Mouse (Mus musculus) erythroblast, adult 5-6 weeks (primary cell): Measurements from ENCODE around the gene Prcp. TPM values are rescaled to one million over a fixed set of nuclear protein-coding genes. Genes with fewer than 3 reads are reported as not detected.
A peak's percentile ranks its signal among the peaks of the same experiment; 100 is the strongest.
"Not testable (repeated sequence)": the region's sequence is repeated elsewhere in the genome, so short reads cannot be mapped to it uniquely, and the experiment has no call there.

ENCODE experiments used
- ATAC-seq: replicated peaks from 2 replicates; pipeline ENCODE4 v1.8.0; 2016; ENCODE audit warnings: moderate number of reproducible peaks, mild to moderate bottlenecking, moderate TSS enrichment, inconsistent platforms; ENCODE audit not compliant: poor library complexity, low FRiP score, severe bottlenecking
- total RNA-seq, 2 experiments: library from RNA; stranded (forward) in 1 of 2; stranded (reverse) in 1 of 2; fragments of 150-400 nt in 1 of 2; fragments of 200-764, 138-1000 nt in 1 of 2; gene quantifications; 2 replicates each; pipeline versions ENCODE4 v1.2.3 to v1.2.4; 2015 to 2017; ENCODE audit warnings: low replicate concordance in 2 of 2

Gene Prcp
- total RNA-seq, 2 experiments from 2014 or later: 22.8 to 37.5 TPM

- ATAC-seq: peak; percentile 61
Observed at GRCm38 (mm10) chr7:92887230-92887629, 13.0 kb downstream of the Prcp start.

- ATAC-seq: no peak
Observed at GRCm38 (mm10) chr7:92890211-92890610, 15.9 kb downstream of the Prcp start.

GRCm38 (mm10) chr7:92890618-92891230, 16.5 kb downstream of the Prcp start:
- ATAC-seq: no peak

DNA sequence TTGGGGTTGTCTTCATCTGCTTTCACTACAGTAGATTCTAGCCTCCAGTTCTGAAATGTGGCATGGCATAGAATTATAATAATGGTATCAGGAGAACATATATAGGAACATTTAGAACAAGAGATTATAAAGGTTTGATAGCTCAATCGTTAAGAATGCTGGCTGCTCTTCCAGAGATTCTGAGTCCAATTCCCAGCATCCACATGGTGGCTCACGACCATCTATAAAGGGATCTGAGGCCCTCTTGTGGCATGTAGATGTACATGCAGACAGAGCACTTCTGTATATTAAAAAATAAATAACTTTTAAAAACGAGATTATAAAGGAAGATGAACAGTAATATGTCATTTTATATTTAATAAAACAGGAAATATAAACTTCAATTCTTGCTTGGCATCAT, 19.2 kb downstream of the Prcp start:
- ATAC-seq: peak; percentile 72

DNA sequence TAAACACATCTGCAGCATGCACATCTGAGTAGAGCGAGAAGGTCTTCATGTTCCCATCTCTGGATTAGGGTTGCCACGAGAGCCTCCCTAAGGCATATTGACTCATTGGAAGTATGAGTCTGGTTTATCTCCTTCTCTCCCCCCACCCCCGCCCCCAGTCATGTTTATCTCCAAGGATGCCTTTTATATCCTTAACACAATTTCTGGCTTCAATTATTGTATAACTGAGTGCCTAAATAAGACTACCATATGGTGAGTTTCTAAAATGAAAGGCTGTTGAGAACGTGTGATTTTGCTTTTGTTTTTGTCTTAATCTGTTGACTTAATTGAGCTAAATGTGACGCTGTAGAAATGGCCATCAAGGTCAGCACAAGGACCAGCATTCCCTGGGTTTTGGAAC, 21.8 kb downstream of the Prcp start:
- no peak for ATAC-seq

DNA sequence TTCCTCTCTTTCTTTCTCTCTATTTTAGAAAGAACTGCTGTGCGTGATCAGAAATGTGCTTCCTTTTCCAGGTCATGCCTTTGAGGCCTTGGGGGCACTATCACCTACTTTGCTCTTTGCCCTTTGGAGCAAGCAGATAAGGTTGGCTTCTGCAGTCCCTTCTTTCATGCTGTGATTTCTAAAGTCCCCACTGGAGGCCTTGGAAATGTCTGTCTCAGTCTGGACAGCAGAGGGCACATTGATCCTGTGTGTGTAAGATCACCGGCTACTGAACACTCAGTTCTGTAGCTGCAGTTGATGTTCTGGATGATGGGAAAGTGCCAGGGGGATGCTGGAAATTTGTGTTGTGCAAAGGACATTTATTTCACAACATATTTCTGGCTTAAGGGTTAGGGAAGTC, 22.8 kb downstream of the Prcp start:
- no peak for ATAC-seq

DNA sequence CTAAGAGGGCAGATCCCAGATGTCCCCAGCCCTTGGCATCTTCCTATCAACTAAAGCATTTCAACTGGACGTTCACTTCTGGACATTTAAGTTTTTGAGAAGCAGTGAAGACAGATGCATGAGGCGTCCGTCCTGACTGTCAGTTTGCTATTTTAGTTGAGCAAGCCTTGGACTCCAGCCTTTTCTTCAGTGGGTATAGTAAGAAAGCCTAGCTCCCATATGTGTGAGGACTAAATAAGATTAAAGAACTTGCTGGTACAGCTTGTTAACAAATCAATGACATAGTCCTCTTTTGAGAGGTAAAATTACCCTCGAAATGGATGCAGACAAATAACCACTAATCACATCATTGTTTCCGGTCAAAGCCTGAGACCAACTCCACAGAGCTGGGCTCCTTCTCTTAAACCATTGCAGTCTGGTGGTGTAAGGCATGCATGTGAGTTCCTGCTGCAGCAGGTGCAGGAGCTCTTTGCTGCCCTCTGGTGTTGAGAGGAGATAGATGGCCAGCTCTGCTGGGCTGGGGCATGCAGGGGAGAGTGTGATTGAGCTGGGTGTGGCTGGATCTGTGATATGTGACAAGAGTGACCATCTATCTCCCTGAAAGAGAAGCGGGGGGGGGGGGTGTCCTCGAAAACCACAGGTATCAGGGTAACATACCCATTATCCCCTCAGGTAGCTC, 29.2 kb downstream of the Prcp start:
- peak; percentile 100 for ATAC-seq

DNA sequence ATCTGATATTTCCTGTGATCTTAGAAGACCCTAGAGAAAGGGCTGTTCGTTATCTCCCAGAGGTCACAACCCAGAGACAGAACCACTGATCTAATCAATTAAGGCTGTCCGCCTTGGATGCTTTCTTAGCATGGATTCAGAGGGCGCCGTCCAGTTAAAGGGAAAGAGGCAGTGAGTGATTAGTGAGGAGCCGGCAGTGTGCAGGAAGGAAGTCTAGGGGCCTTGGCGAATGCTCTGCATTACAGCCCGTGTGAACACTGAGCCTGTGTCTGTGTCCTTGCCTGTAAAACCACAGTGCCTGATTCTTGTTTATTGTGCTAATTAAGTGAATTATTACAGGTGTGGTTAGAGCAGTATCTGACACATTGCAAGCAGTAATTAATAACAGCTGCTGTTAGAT, 30.0 kb downstream of the Prcp start:
- not testable (repeated sequence) for ATAC-seq

GRCm38 (mm10) chr7:92920172-92920856, 46.0 kb downstream of the Prcp start:
- ATAC-seq: no peak

GRCm38 (mm10) chr7:92920857-92921172, 46.5 kb downstream of the Prcp start:
- no peak for ATAC-seq

DNA sequence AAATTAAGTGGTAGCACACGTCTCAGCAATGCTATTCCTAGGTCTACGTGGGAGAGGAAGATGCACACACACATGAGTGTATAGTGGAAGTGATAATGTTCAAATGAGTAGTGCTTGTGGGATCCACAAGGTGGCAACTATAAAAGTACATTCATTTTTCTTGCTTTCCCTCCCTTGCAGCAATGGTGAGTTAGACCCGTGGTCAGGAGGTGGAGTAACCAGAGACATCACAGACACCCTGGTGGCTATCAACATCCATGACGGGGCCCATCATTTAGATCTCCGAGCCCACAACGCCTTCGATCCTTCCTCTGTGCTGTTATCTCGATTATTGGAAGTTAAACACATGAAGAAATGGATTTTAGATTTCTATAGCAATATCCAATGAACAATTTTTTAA, 58.5 kb downstream of the Prcp start:
- no peak for ATAC-seq

DNA sequence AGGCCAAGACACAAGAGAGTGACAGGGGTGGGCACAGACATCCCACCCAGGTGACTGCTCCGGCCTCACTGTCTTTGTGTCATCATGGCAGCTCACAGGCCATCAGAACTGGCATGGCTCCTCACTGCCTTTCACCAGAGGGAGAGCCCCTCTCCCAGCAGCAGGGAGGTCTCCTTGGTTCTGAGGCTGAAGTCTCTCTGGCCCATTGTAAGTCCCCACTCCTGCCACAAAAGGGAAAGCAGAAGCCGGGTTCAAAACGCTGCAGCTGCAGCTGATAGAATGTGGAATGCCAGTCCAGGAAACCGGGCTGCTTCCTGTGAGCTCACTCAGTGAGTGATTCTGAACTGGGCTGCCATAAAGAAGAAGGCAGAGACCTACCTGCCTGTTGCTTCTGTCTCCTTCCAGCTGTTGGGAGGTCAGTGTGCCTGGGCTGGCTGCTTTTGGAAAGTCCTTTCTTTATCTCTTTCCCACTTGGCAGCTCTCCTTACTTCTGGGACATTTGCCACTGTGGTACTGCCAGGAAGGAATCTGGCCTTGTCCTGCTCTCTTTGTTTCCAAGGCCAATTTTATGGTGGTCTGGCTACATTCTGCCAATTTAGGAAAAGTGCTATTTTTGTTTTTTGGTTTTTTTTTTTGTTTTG, 59.2 kb downstream of the Prcp start:
- ATAC-seq: not testable (repeated sequence)

- no peak for ATAC-seq
Observed at GRCm38 (mm10) chr7:92936747-92937146, 62.5 kb downstream of the Prcp start.

DNA sequence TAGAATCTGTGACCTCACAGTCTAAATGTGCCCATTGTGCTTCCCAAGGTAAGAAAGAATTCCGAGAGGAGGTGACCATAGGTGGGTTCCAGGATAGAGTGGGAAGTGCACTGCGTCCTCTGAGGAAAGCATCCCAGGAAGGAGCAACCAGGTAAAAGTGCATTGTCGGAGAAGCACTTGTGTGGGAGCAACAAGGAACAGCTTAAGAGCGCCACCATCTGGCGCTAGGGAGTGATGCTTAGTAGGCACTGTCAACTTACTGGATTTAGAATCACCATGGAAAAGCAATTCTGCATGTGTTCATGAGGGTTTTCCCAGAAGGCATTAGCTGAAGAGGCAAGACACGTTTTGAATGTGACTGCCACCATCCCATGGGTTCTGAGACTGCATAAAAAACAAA, 63.7 kb downstream of the Prcp start:
- no peak for ATAC-seq

DNA sequence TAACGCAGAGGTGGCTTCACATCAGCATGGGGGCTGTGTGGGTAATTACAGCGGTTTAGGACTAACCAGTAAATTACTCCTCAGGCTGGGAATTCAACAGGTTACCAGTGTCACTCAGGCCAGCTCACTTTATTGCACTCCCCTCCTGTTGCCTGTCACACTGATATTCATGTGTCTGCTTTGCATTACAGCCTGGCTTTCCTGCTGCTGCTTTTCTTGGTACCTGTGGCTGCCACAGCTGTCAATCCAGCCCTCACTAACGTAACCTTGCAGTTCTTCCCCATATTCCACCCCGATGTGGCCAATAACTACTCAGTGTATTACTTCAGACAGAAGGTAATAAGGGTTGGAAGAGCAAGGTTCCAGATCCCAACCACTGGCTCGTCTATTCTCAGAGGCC, 65.5 kb downstream of the Prcp start:
- no peak; the same call in 1 of the 2 replicates for ATAC-seq

GRCm38 (mm10) chr7:92950775-92951174, 76.5 kb downstream of the Prcp start:
- no peak for ATAC-seq

- ATAC-seq: no peak
Observed at GRCm38 (mm10) chr7:92952210-92952609, 77.9 kb downstream of the Prcp start.

GRCm38 (mm10) chr7:92959758-92960157, 85.5 kb downstream of the Prcp start:
- no peak for ATAC-seq

- no peak for ATAC-seq
Observed at GRCm38 (mm10) chr7:92961876-92962275, 87.6 kb downstream of the Prcp start.

DNA sequence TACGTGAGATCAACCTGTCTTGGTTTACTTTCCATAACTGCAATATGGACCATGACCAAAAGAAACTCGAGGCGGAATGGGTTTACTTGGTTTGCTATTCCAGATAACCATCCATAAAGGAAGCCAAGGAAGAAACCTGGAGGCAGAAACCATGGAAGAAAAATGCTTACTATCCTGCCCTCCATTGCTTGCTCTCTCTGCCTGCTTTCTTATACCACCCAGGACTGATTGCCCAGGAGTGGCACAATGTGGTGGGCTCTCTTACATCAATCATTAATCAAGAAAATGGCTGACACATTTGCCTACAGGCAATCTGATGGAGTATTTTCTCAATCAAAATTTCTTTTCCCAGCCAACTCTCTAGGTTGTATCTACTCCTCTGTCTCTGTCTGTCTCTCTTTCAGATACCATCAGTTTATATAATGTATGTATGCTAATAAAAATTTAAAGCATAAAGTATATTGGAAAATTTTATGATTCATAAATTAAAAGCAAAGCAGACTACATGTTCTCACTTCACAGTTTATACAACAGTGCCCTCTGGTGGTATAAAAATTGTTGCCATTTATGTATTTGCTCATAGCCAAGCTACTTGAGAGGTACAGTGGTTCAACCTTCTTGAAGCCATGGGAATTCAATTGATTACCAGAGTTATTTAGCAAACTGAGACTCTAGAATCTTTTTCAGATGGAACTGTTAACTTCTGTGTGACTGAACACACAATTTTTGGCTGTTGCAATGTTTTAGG, 90.7 kb downstream of the Prcp start:
- peak; percentile 57; the same call in 1 of the 2 replicates for ATAC-seq
